In genomic region chr9:112023111-112023510, GRCm38 (mm10) we compare ENCODE assay signal across 23 mouse cellular contexts.
"Had no signal": no experiment of that assay in that cellular context is flagged by ENCODE, and none has a peak within 500 bp of the region (broad histone marks: within the 10 kb centered on the region; RNA-seq: fewer than 3 reads in every experiment).

No protein-coding gene starts in this region.

- H3K9ac ChIP-seq: heart, embryonic 15.5 days; hindbrain, embryonic 12.5 days; hindbrain, embryonic 14.5 days; intestine, embryonic 15.5 days; limb, embryonic 12.5 days; liver, embryonic 13.5 days; liver, embryonic 15.5 days had no signal

- ATAC-seq: hindbrain, embryonic 16.5 days; inflammation-experienced regulatory T-cells, adult 6 months; intestine, embryonic 15.5 days; intestine, postnatal 0 days had no signal

- H3K4me3 ChIP-seq: gastrocnemius, adult 2 months; heart, embryonic 10.5 days; heart, embryonic 15.5 days; hindbrain, embryonic 10.5 days; hindbrain, embryonic 12.5 days; intestine, embryonic 15.5 days; layer of hippocampus, adult 2 months; left cerebral cortex, adult 2 months; limb, embryonic 10.5 days; limb, embryonic 12.5 days; liver, embryonic 13.5 days; liver, embryonic 15.5 days had no signal

- H3K9me3 ChIP-seq: heart, embryonic 10.5 days; heart, embryonic 15.5 days; hindbrain, embryonic 10.5 days; hindbrain, embryonic 12.5 days; intestine, embryonic 15.5 days; limb, embryonic 10.5 days; limb, embryonic 12.5 days; liver, embryonic 13.5 days; liver, embryonic 15.5 days had no signal

- H3K27ac ChIP-seq: gastrocnemius, adult 2 months; heart, embryonic 10.5 days; heart, embryonic 15.5 days; hindbrain, embryonic 10.5 days; hindbrain, embryonic 12.5 days; hindbrain, embryonic 14.5 days; intestine, embryonic 15.5 days; layer of hippocampus, adult 2 months; left cerebral cortex, adult 2 months; limb, embryonic 10.5 days; limb, embryonic 12.5 days; liver, embryonic 13.5 days; liver, embryonic 15.5 days had no signal

- H3K4me2 ChIP-seq: heart, embryonic 15.5 days; hindbrain, embryonic 12.5 days; hindbrain, embryonic 14.5 days; intestine, embryonic 15.5 days; limb, embryonic 12.5 days; liver, embryonic 11.5 days; liver, embryonic 13.5 days; liver, embryonic 15.5 days had no signal

- H3K36me3 ChIP-seq: heart, embryonic 10.5 days; heart, embryonic 15.5 days; hindbrain, embryonic 10.5 days; hindbrain, embryonic 12.5 days; intestine, embryonic 15.5 days; limb, embryonic 10.5 days; limb, embryonic 12.5 days; liver, embryonic 13.5 days; liver, embryonic 15.5 days had no signal

- H3K27me3 ChIP-seq: heart, embryonic 15.5 days; hindbrain, embryonic 12.5 days; intestine, embryonic 15.5 days; limb, embryonic 12.5 days; liver, embryonic 13.5 days; liver, embryonic 15.5 days had no signal

- DNase-seq: gastrocnemius, postnatal 25 days; kidney, adult 18-20 months; kidney, adult 8-10 months; kidney, postnatal 10 days; kidney, postnatal 25 days; kidney, postnatal 4 days; liver, embryonic 13.5 days had no signal

- H3K4me1 ChIP-seq: heart, embryonic 10.5 days; heart, embryonic 15.5 days; hindbrain, embryonic 10.5 days; hindbrain, embryonic 12.5 days; intestine, embryonic 15.5 days; limb, embryonic 10.5 days; limb, embryonic 12.5 days; liver, embryonic 13.5 days; liver, embryonic 15.5 days had no signal
